Mouse (Mus musculus) B cell, adult 2 months (primary cell): Measurements from ENCODE around the gene Ano6.

Experiments used
- DNase-seq, 2 experiments: peaks; one replicate each; pipeline ENCODE4 v3.0.0; 2022

Ano6 gene

DNA sequence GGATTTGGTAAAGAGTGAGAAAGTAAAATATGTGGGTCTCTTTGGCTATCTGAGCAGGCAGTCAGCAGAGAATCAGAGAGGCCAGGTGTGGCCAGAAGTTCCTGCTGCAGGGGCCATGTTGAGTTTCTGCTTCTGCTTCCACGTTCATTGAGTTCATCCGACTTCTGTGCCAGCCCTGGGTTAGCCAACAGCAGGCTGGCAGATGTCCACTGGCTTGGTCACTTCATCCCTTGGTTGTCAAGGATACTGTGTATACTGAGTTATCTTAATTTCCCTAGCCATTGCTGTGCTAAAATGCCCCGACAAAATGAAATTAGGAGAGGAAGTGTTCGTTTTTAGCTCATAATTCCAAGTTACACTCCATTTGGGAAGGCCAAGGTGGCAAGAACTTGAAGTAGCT, 21.1 kb upstream of the Ano6 start:
- no peak for DNase-seq

DNA sequence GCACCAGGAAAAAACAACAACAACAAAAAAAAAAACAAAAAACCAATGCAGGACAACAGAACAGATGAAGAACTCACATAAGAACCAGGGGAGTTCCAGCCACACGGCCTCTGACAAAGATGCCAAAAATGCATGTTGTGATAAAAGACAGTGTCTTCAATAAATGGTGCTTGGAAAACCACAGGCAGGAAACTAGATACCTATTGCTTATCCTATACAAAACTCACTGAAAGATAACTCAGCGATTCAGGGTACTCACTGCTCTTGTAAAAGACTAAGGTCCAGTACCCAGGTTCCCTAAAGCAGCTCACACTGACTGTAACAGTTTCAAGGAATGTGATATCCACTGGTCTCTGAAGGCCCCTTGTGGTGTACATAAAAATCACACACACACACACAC, 20.3 kb upstream of the Ano6 start:
- no peak for DNase-seq

DNA sequence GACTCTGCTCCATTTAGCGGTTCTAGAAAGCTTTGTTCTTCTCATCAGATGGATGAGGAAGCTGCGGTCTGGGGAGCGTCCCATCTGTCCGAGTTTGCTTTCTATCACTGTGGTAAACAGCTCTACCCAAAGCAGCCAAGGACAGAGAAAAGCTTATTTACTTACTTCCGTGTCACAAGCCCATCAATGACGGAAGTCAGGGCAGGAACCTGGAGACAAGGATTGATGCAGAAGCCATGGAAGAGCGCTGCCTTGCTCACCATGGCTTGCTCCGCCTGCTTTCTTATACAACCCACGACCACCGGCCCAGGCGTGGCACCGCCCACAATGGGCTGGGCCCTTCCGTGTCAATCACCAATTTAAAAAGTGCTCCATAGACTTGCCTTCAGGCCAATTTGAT, 18.3 kb upstream of the Ano6 start:
- DNase-seq: no peak

DNA sequence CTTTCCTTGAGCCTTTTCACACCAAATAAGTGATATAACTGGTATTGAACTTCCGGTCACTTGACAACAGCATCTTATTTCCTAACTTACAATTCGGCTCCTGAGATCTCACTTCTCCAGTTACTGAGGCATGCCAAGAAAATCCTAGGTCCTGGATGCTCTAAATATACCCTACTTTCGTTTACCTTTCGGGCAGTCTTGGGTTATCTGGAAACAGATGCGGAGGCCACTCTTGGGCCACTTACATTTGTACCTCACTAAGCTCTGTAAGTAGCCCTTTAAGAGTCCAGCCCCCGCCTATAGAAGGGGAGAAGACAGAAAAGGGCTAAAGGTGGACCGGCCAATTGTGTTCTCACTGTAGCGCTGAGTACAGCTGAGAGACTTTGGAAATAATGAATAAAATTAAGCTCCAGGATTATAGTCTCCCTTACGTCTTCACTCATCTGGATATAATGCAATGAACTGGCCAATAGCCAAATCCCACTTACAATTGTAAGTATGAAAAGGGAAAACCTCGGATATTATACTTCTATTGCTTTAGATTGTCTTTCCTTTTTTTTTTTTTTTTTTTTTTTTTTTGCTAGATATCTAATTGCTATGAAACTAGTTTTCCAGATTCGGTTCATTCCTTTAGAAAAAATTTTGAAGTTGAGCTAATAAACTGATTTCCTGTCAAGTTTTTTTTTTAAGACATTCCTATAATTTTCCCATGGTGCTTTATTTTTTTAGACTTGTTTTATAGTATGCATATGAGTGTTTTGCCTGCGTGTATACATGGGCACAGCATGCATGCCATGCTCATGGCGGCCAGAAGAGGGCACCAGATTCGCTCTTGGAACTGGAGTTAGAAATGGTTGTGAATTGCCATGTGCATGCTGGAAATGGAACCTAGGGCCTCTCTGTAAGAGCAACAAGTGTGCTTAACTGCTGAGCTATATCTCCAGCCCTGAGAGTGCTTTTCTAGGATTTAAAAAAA, 17.5 kb upstream of the Ano6 start:
- DNase-seq: peak; percentile 87 to 89

DNA sequence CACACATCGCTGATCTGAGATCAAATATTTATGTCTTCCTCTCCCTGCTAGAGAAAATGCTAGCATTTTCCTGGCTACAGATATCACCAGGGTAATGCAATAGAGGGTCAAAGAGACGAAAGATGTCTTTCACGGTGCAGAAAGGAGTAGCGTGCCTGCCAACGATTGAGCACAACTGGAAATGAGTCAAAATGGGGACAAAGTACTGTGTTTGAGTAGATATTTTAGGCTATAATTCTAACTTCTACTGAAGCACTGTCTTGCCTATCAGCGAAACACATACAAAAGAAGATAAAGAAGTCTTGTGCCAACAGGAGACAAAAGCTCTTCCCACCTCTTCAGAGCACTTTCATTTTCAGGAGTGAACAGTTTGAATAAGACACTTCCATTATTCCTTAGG, 16.4 kb upstream of the Ano6 start:
- no peak for DNase-seq

GRCm38 (mm10) chr15:95774674-95775414, 15.8 kb upstream of the Ano6 start:
- no peak for DNase-seq

- no peak for DNase-seq
Measured at GRCm38 (mm10) chr15:95777743-95778142, 12.9 kb upstream of the Ano6 start.

DNA sequence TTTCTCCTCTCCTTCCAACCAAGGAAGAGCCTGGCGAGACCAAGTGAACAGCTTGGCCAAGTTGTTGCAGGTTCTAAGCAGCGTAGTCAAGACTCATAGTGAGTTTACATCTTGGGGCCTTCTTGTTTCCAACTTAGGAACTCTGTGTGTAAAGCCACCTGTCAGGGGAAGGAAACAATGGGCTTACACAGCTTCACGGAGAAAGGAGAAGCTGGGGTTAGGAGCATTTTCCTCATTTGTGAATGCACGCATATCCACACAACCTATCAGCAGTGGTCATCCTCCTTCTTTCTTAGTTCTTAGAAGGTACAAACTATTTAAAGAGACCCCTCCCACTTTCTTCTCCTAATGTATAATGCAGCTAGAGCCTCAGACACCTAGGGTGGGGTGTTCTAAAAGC, 11.9 kb upstream of the Ano6 start:
- DNase-seq: no peak

DNA sequence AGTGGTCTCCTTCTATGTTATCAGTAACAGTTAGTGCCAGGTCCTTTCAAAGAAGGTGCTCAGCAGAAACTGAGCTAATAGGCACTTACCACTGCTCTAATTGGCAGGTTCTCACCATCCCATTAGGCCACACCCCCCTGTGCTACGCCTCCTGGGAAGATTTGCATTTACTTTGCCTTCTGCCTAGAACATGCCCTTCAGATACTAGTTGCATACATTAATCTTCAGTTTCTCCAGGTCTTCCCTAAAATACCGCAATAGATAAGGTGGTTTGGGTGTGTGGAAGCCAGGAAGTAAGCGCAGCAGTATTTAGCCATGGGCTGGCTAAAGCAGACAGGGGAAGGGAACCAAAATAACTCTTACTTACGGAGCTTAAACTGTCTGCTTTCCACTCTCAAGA, 4.0 kb upstream of the Ano6 start:
- no peak for DNase-seq

DNA sequence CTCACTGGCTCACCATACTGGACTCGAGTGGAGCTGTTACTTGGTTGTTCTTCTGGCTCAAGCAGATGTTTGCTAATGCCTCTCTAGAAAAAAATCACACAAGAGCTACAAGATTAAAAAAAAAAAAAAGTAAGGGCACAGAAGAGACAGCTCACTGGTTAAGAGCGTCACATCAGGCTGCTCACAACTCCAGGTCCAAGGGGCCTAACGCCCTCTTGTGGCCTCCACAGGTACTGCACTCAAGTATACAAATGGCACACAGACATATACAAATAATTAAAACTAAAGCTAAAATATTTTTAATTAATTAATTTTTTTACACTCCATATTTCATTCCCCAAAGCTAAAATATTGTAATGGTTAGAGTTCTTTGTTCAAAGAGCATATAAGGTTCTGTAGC, 3.1 kb upstream of the Ano6 start:
- peak; percentile 66 to 67 for DNase-seq

DNA sequence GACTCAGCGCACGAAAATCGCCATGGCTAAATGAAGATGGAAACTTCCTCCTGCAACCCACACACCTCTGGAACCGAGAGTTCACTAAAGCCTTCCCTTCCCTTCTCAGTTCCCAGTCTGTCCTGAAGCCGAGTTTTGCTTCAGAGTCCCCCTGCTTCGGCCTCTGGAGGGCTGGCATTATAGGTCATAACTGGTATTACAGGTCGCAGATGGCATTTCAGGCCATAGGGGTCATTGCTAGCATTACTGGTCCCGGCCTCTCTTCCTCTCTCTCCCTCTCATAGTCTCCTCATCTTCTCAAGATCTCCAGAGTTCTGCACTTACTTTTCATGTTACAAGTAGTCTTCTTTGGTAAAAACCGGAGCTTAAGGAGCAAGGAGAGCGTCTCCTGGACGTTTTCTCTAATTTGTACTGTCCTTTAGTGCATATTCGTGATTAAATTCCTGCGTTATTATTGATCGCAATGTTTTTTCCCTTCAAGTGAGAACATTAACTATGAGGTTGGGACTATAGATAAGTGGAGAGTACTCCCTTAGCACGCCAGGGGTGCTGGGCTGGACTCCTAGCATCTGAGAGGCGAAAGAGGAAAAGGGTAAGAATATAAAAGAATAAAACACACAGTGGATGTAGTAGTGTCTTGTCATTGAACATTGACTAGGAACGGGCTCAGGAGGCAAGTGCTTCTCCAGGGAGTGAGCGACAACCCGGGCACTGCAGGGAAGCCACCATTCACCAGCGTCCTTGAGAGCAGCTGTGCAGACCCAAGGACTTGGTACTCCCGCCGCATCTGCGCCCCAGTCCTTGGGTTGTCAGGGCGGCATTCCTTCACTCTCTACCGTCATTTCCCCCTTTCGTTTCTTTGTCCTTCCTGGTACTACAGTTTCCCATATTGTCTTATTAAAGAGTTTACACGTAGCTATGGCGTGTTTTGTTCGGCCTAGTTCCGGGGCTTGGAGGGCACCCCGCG, 798 bp upstream of the Ano6 start:
- DNase-seq: no peak

GRCm38 (mm10) chr15:95791141-95791791, 623 bp downstream of the Ano6 start:
- DNase-seq: peak; percentile 8 to 23

GRCm38 (mm10) chr15:95791855-95792254, 1.2 kb downstream of the Ano6 start:
- DNase-seq: no peak

- peak; percentile 56 to 58 for DNase-seq
Measured at GRCm38 (mm10) chr15:95792261-95793260, 1.9 kb downstream of the Ano6 start.

- no peak for DNase-seq
Measured at GRCm38 (mm10) chr15:95793748-95794491, 3.3 kb downstream of the Ano6 start.

DNA sequence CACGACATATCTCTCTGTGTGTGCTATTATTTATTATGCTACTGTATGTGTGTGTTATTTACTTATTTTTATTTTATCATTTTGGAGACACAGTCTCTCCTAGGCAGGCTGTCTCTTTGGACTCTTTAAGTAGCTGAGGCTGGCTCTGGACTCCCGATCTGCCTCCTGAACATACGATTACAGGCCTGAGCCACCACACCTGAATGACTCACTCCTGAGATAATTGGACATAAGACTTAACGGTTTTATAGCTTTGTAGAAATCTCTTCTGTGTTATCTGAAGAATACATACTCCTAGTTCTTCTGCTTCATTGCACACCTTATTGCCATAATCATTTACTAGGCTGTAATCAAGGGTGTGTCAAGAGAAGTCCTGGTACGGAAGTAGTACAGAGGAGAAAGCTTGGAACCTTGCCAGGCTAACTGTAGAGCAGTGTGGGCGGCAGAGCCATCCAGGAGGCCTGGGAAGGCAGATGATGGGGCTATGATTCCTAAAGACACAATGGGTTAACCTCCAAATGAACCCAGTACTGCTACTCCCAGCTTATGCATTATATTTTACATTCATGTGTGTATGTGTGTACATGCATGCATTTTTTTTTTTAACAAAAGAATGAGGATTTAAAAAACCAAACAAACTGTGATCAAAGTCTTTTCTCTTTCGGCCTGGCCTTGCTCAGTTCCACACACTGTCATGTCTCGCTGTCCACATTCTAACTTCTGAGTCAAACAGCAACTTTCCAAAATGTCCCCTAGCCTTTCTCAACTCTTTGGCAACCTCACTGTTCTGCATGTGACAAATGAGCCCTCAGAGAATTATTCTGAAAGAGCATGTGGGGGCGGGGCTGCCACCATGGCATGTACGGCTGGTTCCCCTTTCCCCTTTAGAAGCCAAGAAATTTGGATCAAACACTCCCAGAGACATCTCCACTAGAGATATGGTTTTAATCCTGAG, 4.2 kb downstream of the Ano6 start:
- peak; percentile 50 to 53 for DNase-seq

DNA sequence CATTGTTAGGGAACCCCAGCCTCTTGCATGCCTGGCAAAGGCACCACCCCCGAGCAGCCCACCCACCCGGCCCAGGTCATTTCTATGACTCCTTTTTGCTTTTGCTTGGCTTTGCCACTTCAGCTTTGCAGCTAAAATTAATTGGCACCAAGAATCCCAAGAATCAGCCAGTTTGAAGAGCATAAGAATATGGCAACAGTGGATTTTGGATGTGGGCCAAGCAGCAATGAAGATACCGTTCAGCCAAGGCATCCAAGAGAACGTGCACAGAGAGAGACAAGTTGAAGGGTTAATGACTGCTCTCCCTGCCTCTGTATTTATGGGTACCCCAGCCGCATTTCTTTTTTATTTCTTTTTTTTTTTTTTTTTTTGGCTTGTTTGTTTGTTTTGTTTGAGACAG, 5.4 kb downstream of the Ano6 start:
- DNase-seq: no peak

- DNase-seq: peak; percentile 32 to 40
Measured at GRCm38 (mm10) chr15:95797144-95797983, 6.7 kb downstream of the Ano6 start.
